Mouse (Mus musculus) layer of hippocampus, adult 9-10 months (tissue): ENCODE results near the gene Tubg1.
A peak's percentile ranks its signal among the peaks of the same experiment; 100 is the strongest.

Experiments used
- DNase-seq: peaks from one replicate; pipeline ENCODE4 v3.0.0; 2022; ENCODE audit warnings: low spot score

The Tubg1 gene

DNA sequence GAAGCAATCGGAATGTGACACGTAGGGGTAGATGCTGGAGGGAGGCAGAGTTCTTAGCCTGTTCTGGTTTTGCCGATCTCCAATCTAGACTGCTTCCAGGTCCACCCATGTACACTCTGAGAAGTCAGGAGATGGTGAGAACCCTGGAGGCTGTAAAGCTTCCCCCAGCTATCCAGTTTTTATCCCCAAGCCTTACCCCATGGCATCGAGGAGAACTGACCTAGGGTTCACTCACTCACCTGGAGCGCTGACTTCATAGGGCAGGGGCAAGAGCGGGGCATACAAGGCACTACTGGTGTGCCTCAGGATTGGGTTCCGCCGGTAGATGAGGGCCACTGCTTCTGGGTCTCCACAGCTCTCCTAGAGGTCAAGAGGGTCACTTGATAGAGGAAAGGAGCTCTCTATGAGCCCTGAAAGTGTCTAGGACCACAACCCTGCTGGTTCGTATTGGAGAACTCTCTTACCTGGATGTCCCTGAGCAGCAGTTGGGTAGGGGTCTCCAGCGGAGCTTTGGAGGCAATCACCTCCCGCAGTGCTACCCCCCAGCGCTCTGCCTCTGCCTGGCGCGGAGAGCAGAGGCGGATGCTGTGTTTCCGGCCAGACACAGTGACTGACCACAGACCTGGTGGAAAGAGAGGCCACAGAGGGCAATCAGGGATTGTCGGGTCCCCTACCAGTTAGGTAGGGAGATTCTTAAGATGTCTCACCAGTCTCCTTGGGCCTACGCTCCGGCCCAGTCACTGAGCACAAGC, 47.6 kb downstream of the Tubg1 start:
- no peak for DNase-seq

DNA sequence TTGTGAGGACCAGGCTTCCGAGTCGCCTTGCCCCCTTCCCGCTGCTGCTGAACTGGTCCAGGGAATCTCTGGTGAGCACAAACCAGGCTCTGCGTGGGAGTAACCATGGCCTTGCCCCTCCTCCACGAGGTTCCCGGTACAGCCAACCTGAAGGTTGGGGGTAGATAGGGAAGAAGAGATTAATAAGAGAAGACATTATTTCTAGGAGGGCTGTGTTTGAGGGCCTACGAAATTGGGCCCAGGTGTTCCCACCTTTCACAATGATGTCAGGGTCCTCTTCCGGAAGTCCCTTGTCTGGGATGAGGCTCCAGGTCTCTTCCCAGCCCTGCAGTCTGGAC, 48.2 kb downstream of the Tubg1 start:
- DNase-seq = no peak

DNA sequence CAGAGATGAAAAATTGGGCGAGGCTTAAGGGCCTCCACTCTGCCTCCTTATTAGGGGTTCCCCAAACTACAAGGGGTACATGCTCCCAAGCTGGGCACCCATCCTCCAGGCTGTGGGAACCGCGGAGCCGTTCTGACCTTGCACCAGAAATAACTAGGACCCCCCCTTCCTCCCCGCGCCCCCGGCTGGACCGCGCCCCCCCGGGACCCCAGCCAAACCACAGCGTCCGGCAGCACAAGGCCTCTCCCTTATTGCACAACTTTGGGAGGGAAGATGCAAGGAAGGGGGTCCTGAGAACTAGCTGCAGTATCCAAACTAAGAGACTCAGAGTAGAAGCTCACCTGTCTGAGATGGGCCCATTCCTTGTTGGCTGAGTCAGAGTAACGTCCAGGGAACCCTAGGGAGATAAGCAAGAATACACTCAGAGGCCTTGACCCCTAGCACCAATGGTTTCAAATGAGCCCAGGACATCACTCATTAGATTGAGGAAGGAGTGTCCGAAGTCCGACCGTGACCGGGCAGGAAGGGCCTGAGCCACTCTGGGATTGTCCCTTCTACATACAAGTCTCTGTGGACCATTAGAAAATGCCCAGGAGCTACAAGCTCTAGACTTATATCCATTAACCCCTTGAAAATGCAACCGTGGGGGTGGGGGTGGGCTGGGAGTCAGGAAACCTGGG, 48.7 kb downstream of the Tubg1 start:
- no peak for DNase-seq

DNA sequence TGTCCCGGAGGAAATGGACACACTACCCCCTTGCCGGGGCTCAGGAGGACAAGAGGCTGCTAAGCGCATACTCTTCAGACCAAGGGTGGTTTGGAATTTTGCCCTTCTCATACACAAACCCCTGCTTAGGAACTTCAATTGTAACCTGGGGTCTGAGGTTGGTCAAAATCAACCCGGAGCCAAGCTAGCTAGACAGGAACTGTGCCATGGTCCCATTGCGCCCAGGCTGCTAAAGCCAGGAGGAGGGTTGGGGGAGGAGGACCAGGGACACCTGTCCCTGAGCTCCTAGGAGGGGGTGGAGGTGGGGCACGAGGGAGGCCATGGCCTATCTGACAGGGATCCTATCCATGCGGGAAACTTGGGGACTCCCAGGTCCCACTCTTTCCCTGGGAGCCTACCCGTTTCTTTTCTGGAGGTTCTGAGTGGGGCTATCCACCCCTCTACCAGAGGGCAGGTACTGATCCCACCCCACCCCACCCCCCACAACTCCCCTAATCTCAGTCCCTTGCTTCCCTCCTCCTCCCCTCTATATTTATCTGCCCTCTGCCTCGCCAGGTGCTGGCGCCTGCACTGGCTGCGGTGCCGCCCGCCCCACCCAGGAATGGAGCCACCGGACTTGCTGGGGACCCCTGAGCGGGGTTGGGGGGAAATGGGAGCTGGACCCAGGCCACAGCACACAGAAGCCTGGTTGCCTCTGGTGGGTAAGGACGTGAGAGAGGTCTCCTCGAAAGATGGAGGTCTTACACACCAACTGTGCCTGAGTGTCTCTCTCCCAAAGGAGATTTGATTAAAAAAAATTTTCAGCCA, 49.8 kb downstream of the Tubg1 start:
- DNase-seq = no peak

DNA sequence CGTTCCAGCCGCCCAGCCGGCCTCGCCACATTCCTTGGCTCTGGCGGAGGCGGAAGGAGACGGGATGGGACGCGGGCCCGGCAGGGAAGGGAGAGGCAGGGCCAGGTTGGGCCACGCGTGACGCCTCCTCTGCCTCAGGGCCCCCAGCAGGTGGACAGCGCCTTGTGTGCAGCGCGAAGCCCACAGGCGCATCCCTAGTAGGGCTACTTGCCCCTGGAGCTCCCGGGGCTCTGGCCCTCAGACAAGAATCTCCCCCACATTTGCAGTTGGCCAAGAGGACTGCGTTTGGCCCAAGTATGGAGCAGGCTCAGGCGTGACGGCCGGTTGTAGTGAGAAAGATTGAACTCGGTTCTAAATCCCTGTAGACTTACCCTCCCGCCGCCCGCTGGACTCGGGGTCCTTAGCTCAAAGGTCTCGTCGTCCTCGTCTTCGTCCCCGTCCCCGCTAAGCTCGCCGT, 50.6 kb downstream of the Tubg1 start, which contains the start of gene Cntnap1:
Gene Cntnap1, plus strand, starts transcription at position 170 of the 457 bp plus-strand sequence.
- no peak for DNase-seq

DNA sequence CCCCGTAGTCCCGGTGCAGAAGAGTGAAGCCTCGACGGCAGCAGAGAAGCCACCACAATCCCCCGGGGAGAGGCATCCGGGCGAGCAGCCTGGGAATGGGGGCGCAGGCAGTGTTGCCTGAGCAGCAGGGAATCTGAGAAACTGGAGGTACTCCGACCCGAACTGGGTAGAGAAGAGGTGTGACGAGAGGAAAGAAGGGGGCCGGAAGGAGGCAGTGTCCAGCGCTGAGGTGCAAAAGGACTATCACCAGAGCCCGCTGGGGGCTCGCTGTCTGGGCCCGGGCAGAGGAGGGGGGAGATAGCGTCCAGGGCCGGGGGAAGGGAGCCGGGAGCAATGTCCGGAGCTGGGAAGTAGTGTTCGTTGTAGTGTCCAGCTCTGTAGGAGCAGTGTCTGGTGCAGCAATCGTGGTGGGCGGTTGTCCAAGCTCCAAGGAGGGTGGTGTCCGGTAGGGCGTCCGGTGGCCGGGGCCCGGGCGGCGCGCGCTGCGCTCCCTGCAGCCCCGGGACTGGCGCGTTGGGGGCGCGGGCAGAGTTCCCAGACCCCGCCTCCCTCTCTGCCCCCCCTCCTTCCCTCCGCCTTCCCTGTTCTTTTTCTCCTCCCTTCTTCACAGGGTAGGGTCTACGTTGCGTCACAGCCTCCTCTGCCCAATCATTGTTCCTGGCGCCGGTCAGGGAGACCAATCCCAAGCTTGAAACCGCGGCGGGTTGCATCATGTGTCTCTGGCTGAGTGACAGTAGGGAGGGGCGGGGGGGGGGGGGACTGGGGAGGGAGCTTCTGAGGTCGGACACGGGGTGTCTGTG, 51.3 kb downstream of the Tubg1 start, which contains the start of gene Plekhh3:
Gene Plekhh3, minus strand, starts transcription at position 541 of the 800 bp plus-strand sequence.
- peak; percentile 93 for DNase-seq

DNA sequence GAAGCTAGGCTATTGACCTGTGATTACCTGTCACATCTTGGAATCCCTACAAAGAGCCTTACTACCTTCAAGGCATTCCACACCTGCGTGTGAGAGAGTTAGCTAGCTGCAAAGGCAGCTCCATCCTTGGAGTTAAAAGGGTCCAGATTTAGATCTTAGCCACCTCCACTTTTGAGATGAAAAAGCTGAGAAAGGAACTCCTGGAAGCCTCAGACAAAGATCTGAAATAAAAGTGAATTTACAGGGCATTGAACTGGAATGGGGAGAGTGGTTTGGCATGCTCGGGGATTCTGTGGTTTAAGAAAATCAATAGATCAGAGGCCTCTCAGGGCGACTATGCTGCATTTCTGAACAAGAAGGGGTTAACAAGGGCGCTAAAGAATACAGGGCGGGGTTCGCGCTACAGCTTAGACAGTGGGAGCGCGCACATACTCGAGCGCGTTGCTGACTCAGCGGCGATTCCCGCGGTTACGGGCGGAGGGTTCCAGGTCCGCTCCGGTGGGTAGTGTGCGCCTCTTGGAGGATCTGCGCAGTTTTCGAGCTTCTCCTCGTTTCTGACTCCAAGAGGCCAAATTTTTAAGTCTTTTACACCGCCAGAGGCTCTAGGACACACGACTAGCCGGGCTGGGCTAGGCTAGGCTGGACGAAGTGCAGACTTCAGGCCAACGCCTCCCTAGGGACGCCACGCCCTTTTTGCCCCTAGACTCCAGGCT, 52.1 kb downstream of the Tubg1 start:
- DNase-seq = no peak

DNA sequence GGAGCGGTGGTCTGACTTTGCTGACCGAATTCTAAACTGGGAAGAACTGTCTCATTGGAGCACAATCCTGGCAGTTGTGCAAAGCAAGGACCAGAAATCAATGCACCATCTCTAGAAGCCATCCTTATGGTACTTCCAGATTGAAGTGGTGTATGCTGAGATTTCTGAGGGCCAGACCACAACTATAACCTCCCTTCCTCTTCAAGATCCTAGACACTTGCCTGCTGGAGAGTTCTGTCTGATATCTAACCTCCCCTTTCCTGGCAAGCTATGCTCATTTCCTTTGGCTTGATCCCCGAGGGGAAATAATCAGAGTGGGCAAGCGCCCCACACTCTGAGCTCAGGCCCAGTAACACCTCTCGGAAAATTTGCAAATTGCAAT, 52.7 kb downstream of the Tubg1 start:
- no peak for DNase-seq

DNA sequence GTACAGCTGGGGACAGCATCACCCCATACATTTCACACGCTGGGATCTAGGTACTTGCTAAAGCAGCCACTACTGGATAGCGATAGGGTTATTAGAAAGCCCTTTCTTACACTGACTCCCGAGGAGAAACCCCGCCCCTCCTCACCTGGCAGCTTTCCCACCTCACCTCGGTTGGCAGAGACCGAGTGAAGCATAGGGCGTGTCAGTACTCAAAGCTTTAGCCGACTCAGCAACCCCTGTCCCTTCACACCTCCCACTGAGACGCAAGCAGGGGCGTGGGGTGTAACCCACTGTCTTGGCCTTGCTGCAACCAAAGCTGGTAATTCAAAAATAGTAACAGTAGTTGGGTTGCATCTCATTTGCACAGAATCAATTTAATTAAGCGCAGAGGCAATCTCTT, 53.4 kb downstream of the Tubg1 start:
- DNase-seq = no peak

DNA sequence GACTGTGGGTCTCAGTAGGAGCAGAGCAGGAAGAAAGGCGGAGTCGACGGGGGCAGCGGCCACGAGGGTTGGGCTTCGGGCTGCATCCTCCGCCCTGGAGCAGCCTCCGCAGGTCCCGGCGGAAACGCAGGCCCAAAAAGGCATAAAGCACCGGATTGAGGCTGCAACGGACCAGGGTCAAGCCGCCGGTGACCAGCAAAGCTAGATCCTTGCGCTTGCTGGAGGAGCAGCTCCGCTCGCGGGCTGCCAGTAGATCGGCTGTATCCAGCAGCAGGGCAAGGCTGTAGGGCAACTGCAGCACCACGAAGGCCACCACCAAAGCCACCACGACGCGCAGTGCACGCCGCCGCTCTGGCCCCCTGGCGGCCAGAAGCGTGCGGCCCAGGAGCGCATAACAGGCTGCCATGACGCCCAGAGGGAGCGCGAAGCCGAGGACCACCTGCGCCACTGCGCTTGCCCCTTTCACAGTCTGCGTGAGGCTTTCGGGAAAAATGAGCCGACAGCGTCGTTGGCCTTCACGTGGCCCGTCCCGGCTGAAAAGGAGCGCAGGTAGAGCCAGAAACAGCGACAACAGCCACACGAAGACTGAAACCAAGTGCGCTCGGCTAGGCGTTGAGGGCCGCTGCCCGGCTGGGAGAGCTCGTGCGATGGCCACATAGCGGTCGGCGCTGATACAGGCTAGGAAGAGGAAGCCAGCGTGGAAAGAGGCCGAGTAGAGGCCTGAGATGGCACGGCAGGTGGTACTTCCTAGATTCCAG, 54.1 kb downstream of the Tubg1 start:
- DNase-seq = no peak

DNA sequence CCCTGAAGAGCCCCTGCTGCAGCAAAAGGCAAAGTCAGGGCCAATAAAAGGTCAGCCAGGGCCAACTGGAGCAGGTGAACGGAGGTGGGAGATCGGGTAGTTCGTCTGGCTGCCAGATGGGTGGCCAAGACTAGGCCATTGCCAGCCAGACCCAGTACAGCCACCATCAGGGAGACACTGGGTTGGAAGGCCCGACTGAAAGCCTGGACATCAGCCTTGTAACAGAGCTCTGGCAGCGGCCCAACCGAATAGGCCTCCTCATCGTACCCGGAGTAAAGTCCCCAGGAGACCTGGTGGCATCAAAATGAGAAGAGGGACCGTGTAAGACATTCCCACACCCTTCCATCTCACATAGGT, 54.6 kb downstream of the Tubg1 start:
- DNase-seq = no peak

DNA sequence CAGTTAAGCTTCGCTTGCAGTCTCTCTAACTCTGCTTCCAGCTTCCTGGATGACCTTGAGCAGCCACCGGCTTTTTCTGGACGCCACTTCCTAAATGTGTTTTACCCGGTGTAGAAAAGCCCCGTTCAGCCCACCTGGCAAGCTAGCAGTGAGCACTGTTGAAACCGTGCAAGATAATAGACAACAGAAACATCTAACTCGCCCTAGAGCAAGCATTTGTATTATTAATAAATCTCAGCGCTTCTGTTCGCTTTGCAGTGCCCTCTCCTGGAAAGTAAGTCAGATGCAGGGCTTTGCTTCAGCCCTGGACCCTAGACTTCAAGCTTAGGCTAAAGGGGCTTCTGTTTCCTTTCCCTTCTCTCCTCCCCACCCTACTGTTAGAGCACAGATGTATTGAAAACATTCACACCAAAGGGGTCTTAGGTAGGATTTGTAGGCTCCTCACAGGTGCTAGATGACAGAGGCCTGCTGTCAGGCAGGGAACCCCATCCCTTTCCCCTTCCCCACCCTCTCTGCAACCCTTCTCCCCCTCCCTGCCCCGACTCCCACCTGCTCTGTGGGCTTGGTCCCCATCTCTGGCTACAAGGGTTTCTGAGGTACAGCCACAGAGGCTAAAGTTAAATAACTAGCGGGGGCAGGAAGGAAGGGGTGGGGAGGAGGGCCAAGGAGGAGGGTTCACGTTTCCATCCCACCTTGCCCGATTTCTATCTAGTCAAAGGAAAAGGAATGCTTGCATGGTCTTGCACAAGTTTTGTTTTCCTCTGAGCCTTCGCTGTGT, 55.3 kb downstream of the Tubg1 start, which contains the start of gene Ccr10:
Gene Ccr10, minus strand, starts transcription at position 593 of the 778 bp plus-strand sequence.
- DNase-seq = no peak

DNA sequence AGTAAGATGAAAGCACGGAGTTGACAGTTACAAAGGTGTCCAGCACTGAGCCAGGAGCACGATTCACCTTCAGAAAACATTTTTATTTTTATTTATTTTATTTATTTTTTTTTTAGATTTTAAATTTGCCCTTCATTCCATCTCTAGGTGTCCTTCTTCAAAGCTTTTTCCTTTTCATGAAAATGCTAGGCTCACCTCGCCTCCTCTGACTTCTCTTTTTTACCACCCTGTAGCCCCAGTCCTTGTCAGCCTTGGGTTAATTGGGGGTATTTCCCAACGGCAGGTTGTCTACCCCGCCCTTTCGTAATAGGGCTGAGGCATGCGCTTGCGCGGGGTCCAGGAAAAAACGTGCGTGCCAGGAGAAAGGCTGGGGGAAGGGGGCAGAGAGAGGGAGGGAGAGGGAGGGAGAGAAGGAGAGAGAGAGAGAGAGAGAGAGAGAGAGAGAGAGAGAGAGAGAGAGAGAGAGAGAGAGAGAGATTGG, 55.9 kb downstream of the Tubg1 start:
- no peak for DNase-seq
